Mouse (Mus musculus) heart, adult 9 months (tissue): ENCODE data around the gene Pogk.

ENCODE experiments used
- DNase-seq, 2 experiments: peaks; one replicate each; pipeline ENCODE4 v3.0.0; 2022; ENCODE audit warnings: low spot score in 2 of 2

The Pogk gene

GRCm38 (mm10) chr1:166409701-166410220 is at the start of gene Pogk:
Gene Pogk (minus strand): TSS chr1:166409863.
- peak; percentile 62 to 67 for DNase-seq

- no peak for DNase-seq
These were observed 32.3 kb upstream of the Pogk start for GRCm38 (mm10) chr1:166441992-166442391.

GRCm38 (mm10) chr1:166439426-166439825 is 29.8 kb upstream of the Pogk start:
- DNase-seq, result no peak

- peak; percentile 36 to 69 for DNase-seq
These were observed 20.3 kb upstream of the Pogk start for GRCm38 (mm10) chr1:166429809-166430431.

GRCm38 (mm10) chr1:166429053-166429452 is 19.4 kb upstream of the Pogk start:
- no peak for DNase-seq

- no peak for DNase-seq
These were observed 2.6 kb upstream of the Pogk start for GRCm38 (mm10) chr1:166412266-166412665.

- no peak for DNase-seq
These were observed 1.9 kb upstream of the Pogk start for GRCm38 (mm10) chr1:166411541-166411940.

GRCm38 (mm10) chr1:166409177-166409700 is 424 bp downstream of the Pogk start:
- peak; percentile 23 to 38 for DNase-seq

- DNase-seq, result no peak
These were observed 5.8 kb downstream of the Pogk start for GRCm38 (mm10) chr1:166403846-166404245.

- DNase-seq, result no peak
These were observed 7.7 kb downstream of the Pogk start for GRCm38 (mm10) chr1:166402003-166402402.

GRCm38 (mm10) chr1:166401455-166401854 is 8.2 kb downstream of the Pogk start:
- DNase-seq, result no peak

GRCm38 (mm10) chr1:166396381-166396780 is 13.3 kb downstream of the Pogk start:
- DNase-seq, result no peak

GRCm38 (mm10) chr1:166395661-166396060 is 14.0 kb downstream of the Pogk start:
- no peak for DNase-seq

GRCm38 (mm10) chr1:166394770-166395169 is 14.9 kb downstream of the Pogk start:
- DNase-seq, result no peak

- no peak for DNase-seq
These were observed 18.0 kb downstream of the Pogk start for GRCm38 (mm10) chr1:166391671-166392070.

- no peak for DNase-seq
These were observed 20.1 kb downstream of the Pogk start for GRCm38 (mm10) chr1:166389406-166390125.

- DNase-seq, result no peak
These were observed 21.2 kb downstream of the Pogk start for GRCm38 (mm10) chr1:166388511-166388910.

- no peak for DNase-seq
These were observed 24.2 kb downstream of the Pogk start for GRCm38 (mm10) chr1:166385431-166385830.

- no peak for DNase-seq
These were observed 25.0 kb downstream of the Pogk start for GRCm38 (mm10) chr1:166384614-166385013.

- no peak for DNase-seq
These were observed 27.0 kb downstream of the Pogk start for GRCm38 (mm10) chr1:166382626-166383025.

- no peak for DNase-seq
These were observed 27.8 kb downstream of the Pogk start for GRCm38 (mm10) chr1:166381821-166382220.

GRCm38 (mm10) chr1:166381336-166381735 is 28.3 kb downstream of the Pogk start:
- DNase-seq, result no peak
